Mouse (Mus musculus) cerebellum, postnatal 25 days (tissue): ENCODE data around the gene Gm11444.

Experiments used
- DNase-seq, 2 experiments: peaks; one replicate each; pipeline ENCODE4 v3.0.0; 2021; ENCODE audit warnings: mixed read lengths in 2 of 2

Gene Gm11444

DNA sequence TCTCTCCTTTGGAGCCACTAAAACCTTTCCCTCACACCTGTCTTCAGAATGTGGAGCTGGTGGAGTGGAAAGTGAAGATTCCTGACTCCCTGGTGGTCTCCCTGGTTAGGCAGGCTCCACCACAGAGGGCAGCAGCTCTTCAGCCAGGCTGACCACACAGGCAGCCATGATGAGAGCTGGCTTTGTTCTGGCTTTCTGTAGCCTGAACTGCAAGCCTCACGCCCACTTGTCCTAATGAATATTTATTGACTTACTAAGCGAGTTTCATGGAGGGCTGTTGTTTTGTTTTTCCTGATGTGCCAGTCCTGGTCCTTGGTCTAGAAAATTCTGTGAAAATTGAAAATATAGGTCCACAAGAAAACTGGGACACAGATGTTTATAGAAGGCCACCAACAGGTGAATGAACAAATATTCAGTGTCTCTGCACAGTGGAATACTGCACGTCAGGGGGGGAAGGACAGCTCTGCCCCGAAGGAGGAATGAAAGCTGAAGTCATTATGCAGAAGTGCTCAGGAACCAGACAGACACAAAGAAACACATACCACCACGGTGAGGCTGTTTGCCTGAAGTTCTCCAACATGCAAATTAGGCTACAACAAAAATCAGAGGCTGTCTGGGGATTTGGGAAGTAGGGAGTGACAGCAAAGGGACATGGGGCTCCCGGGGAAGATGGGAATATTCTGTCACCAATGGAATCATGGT, 8.0 kb upstream of the Gm11444 start:
- no peak for DNase-seq

DNA sequence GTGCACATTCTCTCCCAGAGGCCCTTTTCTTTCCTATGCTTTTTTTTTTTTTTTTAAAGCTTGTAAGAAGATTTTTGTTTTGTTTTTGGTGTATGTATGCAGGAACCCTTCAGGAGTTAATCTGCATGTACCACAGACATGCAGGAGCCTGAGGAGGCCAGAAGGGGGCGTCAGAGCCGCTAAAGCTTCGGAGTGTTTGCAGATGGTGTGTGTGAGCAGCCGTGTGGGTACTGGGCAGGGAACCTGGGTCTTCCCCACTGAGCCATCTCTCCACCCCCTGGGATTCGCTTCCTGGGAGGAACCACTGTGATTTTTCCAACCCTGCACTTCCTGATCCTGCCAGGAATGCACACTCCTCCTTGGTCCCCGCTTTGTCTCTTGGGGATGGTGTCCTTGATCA, 625 bp upstream of the Gm11444 start:
- no peak for DNase-seq

DNA sequence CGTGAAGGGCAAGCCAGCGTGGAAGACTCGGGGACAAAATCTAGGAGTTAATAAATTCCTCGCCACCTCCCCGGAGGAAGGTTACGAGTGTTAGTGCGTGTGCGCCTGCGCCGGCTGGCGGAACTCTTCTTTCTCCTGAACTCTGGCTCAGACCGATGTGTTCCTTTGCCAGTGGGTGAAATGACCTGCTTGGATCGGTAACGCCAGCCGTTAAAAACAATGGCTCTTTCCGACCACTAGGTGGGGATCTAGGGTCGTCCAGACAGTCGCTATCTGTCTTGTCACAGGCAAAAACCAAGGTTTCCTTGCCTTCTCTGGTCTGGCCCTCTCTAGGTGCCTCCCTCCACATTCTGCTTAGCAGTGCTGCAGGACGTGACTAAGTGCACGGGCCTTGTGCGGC, 1.1 kb downstream of the Gm11444 start:
- DNase-seq: peak; percentile 66 to 73

DNA sequence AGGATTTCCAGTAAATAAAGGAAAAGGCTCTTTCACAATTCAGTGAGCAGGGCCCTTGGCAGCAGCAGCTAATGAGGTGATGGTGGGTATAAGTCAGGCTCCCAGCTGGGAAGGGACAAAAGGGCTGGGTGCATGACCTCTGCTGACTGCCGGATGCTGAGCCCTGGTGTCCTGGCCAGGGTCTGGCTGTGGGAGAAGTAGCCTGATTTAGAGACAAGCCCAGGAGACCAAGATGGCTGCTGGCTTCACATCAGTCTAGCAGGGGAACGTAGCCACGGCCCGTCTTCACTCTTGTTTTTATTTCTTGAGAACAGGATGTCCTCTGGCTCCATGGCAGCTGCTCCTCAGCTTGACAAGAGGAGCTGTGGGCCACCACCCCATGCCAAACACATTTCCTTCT, 3.6 kb downstream of the Gm11444 start:
- DNase-seq: peak in 1 of 2 experiments; percentile 2

DNA sequence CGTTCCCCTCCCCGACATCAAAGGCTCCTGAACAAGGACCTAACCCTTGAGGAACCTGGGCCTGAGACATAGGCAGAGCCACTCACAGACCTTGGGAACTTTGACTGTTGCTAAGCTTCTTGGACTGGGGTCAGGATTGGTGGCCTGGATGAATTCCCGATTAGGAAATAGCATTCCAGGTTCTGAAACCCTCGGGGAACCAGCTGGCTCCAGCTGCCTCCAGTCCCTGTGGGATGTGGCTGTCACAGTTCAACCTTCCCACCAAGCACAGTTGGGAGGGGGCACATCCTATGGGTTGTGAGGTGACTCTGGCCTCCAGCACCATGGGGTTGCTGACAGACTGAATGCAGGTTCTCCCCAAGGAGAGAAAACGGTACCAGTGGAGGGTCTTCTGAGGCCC, 4.2 kb downstream of the Gm11444 start:
- DNase-seq: peak in 1 of 2 experiments; percentile 3

DNA sequence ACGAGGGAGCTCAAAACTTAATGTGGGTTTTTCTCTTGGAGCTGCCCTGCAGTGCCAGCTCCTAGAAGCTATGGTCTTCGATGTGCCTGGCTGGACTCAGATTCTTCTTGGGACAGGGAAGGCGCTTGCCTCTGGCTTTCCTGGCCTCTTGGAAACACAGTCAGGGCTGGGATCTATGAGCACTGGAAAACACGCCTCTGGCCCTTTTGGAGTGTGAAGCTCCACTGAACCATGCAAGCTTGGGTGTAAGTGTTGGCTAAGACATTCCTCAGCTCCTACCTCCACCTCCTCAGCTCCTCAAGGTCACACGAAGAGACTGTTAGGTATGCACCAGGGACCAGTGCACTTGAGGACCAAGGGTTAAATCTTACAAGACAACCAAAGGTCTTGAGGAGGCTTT, 5.2 kb downstream of the Gm11444 start:
- DNase-seq: no peak

DNA sequence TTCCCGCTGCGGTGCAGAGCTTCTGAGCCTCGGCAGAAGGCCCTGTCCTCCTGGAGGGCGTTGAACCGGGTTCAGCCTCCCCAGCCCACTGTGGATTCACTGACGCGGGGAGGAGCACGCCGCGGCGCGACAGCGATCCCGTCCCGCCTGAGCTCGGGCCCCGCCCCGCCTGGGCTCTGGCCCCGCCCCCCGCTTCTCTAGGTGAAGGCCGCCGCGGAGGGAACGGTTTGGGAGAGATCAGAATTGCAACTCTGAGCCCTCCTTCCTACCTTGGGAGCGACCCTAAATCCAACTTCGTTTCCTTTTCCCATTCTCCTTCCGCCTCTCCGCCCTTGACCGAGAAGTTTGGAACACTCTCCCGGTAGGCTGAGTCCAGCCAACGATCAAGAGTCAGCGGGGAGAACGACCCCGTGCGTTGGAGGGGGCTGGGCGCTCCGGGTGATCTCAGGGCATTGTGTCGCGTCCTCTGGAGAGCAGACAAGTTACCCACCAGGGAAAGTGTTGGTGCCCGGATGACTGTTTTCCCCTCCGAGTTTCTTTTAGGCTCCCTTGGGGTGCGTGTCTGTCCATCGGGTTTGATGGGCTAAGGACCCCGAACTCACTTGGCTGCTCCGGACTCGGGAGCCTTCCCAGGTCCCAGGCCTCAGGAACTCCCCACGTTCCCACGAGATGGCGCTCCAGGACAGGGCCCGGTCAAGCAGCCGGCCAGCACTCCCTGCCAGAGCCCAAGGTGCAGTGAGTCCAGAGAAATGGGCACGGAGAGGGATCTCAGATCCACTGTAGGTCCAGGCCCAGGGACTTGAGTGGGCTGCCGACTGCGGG, 5.8 kb downstream of the Gm11444 start:
- DNase-seq: peak; percentile 82 to 87

DNA sequence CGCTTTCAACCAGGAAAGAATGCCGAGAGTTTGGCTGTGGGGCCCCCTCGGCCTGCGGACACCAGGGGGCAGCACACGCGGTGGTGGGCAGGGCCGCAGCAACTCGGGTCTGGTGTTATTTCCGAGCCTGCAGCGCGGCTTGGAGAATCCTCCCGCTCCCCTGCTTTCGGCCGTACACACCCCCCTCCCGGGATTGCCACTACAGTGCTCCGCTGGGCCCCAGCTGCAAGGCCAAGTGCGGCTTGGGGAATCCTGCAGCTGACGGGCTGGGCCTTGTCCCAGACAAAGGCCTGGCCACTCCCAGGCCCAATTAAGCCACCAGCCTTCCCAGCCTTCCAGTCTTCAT, 6.8 kb downstream of the Gm11444 start:
- peak; percentile 49 to 67 for DNase-seq

DNA sequence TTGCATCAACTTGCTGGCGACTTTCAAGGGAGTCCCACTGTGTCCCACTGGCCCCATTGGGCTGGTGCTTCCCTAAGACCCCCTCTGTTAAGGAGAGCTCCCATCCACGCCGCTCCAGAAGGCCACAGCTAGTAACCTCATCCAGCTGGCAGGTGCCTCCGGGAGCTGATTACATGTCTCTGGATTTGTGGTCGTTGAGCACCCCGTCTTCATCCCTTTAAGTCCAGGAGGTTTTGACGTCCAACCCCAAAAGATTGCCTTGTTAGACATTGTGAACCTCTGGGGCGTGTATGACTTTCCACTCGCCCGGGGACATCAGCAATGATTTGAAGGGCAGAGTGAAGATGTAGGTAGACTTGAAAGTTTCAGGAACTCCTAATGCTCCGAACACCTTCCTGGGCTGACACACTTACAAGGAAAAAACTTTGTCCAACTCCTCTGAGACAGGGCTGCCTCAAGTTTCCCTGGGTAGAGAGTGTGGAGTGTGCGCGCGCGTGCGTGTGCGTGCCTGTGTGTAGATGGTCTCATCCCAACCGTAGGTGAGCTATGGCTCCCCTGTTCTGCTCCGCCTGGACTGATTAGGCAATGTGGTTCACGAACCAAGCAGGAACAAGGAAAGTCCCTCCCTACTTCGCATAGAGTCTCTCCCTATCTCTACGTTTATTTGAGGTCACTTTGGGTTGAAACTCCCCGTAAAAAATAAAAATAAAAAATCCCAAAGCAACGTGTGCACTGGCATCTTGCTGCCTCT, 7.4 kb downstream of the Gm11444 start:
- DNase-seq: peak in 1 of 2 experiments; percentile 6

DNA sequence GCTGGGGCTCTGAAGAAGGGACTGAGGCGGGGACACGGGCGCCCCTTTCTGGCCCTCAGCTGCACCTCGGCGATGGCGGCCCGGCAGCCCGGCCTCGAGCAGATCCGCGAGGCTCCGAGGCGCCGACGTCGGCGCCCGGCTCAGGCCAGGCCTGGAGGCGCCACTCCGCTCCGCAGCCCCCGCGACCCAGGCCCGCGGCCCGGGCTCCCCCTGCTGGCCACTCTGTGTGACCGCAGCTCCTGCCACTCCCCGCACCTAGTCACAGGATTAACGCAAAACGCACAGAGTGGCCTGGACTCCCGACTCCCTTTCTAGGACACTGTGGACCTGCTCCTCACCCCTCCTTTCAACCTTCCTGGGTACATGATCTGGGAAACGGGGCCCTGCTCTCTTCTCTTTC, 8.2 kb downstream of the Gm11444 start:
- DNase-seq: peak; percentile 64 to 78

DNA sequence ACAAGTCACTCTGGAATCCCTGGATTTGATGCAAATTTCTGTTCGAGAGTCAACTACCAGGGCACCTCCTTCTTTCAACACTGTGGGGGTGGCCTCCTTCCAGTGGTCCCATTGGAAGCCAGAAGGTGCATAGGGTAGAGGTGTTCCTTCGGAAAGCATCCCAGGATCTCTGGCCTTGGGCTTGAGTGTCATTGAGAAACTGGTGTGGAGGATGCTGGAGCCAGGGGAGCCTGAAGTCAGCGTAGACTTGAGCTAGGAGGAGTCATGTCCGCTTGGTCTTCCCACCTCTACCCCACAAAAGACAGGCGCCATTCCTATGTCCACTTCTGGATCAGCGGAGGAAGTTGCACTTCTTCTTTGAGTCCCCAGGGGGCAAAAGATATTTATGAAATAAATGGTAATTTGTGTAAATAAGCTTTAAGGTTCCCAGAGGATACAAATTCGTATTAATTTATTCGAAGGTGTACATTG, 8.9 kb downstream of the Gm11444 start:
- DNase-seq: no peak

DNA sequence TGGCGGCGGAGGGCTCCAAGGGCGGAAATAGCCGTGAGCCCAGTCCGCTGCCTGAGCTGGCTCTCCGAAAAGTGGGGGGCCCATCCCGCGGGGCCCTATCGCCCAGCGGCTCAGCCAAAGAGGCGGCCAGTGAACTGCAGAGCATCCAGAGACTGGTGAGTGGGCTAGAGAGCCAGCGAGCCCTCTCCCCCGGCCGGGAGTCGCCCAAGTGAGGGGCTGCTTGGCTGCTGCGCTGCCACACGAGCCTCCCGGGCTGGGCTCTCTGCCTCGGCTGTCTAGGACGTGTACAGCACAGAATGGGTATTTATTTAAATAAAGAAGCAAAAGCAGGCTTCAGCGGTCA, 9.4 kb downstream of the Gm11444 start:
- no peak for DNase-seq

DNA sequence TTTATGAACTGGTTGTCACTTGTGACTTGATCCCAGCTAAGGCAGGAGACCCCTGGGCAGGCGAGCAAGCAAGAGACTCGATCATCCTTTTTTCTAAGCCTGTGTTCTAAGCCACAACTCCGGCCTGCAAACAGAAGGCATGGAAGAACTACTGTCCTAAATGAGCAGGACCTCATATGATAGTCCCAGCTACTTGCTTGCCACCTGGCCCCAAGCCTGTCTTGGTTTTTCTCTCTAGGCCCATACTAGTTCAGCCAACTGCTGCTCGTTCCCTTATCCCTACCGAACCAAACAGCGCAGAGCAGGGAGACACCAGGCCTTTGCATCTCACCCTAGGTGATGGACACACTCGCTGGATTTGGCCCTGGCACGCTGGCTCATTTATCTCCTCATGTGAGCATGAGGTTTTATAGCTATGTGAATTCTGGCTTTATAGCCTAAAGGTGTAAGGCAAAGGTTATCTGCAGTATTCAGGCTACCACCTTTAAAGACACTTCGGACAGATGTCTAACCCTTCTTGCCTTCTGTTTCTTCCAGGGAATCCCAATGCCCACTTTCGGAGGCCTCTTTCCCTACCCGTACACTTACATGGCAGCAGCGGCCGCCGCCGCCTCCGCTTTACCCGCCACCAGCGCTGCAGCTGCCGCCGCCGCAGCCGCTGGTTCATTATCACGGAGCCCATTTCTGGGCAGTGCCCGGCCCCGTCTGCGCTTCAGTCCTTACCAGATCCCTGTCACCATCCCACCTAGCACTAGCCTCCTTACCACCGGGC, 9.9 kb downstream of the Gm11444 start:
- DNase-seq: peak in 1 of 2 experiments; percentile 9

DNA sequence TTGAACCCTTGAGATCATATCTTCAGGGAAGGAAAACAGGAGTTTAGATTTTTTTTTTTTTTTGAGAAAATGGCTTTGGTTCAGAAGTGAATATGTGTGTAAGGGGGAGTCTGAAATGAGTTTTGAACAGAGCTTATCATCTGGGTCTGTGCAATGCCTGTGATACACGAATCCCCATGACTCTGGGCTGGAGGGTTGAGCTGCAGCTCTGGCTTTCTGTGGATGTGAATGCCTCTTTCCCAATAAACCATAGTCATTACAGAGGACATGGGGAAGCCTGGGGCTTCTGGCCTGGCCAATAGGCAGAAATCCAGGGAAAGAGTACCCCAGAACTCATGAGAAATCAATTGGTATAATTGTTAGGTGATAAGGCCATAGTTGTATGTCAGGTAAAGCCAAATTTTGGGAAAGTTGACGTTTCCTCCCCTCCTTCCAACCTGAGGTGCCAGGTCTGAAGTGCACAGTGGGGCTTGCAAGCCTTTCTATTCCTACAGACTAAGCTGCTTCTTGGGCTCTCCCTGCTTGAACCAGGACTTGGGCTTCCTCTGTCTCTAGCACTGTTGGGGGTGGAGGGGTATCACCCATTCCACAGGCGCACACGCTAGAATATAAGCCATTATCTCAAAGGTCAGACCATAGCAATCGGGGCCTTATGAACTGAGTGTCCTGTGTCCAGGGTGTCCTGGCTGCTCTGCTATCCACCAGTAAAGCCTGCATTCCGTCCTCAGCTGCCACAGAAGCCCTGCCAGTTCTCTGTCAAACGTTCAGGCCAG, 10.7 kb downstream of the Gm11444 start:
- DNase-seq: peak in 1 of 2 experiments; percentile 5

DNA sequence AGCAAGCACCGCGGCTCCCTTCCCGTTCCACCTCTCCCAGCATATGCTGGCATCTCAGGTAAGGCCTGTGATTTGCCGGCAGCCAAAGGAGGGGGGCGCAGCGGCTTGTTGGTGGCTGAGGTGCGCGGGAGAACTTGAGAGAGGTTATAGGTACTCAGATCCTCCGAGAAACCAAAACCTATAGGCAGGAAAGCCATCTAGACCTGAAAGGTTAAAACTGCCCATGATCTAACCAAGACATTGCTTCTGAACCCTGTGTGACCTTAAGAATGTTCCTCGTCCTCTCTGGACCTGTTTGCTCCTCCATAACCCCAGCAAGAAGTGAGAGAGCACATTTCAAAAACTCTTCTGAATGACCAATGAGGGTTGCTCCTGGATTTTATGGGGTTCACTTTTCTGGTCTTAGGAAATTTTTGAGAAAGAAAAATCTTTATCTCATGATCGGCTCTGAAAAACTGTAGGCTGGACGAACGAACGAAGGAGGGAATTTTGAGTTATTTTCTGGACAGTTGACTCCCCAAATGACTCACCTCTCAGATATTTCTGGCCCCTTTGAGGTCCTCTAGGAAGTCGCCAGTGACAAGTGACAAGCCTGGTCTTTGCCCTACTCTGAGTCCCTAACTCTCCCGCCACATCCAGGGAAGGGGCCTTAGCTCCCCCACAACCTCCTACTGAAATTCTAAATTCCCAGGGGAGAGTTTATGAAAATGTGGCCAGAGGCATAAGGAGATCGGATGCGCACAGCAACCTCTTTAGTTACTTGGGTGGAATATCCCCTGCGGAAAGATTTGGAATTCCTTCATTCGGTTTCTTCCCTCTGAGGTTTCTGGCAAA, 11.5 kb downstream of the Gm11444 start:
- DNase-seq: peak in 1 of 2 experiments; percentile 4

DNA sequence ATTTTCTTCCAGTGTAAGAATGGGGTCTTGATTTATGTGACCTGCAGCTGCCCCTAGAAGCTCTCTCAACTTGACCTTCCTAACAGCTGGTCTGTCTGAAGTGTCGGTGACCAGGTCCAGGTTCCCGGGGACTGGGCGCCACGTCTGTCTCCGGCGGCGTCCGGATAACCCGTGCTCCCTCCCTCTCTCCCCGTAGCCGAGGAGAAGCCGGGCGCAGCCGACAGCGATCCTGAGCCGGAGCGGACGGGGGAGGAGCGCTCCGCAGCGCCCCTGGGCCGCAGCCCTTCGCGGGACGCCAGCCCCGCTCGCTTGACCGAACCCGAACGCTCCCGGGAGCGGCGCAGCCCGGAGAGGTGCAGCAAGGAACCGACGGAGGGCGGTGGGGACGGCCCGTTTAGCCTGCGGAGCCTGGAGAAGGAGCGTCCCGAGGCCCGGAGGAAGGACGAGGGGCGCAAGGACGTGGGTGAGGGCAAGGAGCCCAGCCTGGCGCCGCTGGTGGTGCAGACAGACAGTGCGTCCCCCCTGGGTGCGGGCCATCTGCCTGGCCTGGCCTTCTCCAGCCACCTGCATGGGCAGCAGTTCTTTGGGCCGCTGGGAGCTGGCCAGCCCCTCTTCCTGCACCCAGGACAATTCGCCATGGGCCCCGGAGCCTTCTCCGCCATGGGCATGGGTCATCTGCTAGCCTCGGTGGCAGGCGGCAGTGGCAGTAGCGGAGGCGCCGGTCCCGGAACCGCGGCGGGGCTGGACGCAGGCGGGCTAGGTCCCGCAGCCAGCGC, 12.3 kb downstream of the Gm11444 start:
- peak in 1 of 2 experiments; percentile 41 for DNase-seq

DNA sequence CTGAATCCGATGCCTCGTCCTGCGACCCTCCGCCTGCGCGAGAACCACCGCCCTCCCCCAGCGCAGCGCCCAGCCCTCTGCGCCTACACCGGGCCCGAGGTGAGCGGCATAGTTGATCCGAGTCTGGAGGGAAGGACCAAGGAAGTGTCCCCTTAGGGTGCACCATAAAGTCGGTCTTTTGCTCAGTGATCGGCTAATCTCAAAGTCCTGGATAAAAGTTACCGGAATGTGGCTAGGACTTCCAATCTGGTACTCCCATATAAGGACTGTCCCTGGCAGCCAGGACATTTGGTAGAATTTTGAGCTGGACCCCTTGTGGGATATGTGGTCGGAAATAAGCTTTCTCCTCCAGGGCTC, 12.9 kb downstream of the Gm11444 start:
- no peak for DNase-seq

DNA sequence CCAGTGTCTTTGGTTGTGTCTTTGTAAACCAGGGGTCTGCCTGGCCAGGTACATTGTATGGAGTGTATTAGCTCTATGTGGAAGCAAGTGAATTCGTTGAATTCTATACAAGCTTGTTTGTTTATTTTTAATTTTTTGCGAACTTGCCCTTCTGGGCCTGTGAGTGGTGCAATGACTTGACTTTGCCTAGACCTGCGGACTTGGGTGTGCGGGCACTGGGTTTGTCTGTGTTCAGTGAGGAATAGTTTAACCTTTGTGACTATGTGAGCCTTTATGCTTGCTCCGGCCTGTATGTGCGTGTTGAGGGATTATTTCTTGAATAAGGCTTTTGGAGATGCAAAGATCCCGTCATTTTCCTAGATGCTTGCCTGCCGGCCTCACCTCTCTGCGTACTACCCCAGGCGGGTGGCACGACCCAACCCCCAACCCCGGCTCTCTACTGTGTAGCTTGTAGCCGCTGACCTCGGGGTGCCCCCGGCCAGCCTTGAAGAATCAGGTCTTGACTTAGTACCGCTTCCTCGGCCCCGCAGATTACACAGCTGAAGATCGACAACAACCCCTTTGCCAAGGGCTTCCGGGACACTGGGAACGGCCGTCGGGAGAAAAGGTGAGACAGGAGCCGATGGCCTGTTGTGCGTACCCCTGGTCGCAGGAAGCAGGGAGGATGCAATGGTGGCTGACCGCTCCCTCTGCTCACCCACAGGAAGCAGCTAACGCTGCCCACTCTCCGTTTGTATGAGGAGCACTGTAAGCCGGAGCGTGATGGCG, 13.4 kb downstream of the Gm11444 start:
- DNase-seq: peak in 1 of 2 experiments; percentile 44

DNA sequence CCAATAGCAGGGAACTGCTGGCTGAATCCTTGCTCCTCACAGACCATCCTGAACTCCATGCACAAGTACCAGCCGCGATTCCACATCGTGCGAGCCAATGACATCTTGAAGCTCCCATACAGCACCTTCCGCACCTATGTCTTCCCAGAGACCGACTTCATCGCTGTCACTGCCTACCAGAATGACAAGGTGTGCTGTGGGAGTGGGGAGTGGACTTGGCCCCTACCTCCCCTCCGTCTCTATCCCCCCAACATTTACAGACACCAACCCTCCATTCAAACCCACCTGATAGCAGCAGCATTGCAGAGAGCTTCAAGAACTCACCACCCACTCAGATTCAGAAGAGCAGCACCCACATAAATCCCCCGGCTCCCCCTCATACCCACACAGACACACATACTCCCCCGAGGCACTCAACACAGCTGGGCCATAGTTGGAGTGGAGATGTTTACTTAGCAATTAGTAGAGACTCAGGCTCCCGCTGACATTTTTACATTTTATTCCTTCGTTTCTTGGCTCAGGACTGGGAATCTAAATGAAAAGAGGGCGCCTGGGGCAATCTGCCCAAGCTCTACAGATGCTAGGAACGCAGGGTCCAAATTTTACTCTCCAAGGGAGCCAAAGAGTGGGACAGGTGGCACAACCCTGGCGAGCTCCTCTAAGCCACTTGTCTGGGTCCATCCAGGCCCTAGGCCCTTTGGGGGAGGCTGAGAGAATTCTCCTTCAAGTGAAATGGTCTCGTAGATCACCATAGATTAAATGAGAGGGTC, 14.2 kb downstream of the Gm11444 start:
- DNase-seq: peak in 1 of 2 experiments; percentile 12
